Mouse (Mus musculus) cerebellum, adult 2 months (tissue): ENCODE data around the gene Klhl2. TPM values are rescaled to one million over a fixed set of nuclear protein-coding genes. Genes with fewer than 3 reads are reported as not detected.

Experiments used
- DNase-seq, 2 experiments: peaks; one replicate each; pipeline ENCODE4 v3.0.0; 2021
- H3K27ac ChIP-seq: fragments of 200-500 bp; 2 replicates; pipeline ENCODE4 v1.5.1; 2012; ENCODE audit warnings: low read length, control low read depth, inconsistent platforms; ENCODE audit not compliant: insufficient read depth
- H3K27me3 ChIP-seq: fragments of 200-500 bp; 2 replicates; pipeline ENCODE4 v1.6.1; 2012; ENCODE audit warnings: inconsistent platforms, mild to moderate bottlenecking, low read length, moderate library complexity; ENCODE audit not compliant: control insufficient read depth, insufficient read depth
- H3K4me1 ChIP-seq: fragments of 200-500 bp; 2 replicates; pipeline ENCODE4 v1.6.1; 2011; ENCODE audit warnings: low read length; ENCODE audit not compliant: control insufficient read depth, insufficient read depth
- H3K4me3 ChIP-seq: fragments of 200-500 bp; replicated peaks from 2 replicates; pipeline ENCODE3; 2011; ENCODE audit warnings: mild to moderate bottlenecking, low read depth, low read length, control low read depth; ENCODE audit not compliant: insufficient read depth
- CTCF ChIP-seq: fragments of 200-500 bp; IDR thresholded peaks from 2 replicates; pipeline ENCODE4 v1.5.1; 2011; ENCODE audit warnings: low read depth, mild to moderate bottlenecking, control low read depth, low read length, moderate library complexity, borderline replicate concordance; ENCODE audit not compliant: insufficient read depth
- POLR2A ChIP-seq: fragments of 200-500 bp; IDR thresholded peaks from 2 replicates; pipeline ENCODE4 v1.6.1; 2011; ENCODE audit warnings: low read length, control low read depth, borderline replicate concordance; ENCODE audit not compliant: insufficient read depth
- WGBS: fragments of 180-500 bp; shearing (Covaris S2); methylation state at CpG from one replicate; pipeline ENCODE4 v1.1.7; 2018; 5-methylcytosine and 5-hydroxymethylcytosine counted together
- polyA plus RNA-seq: library from polyadenylated mRNA; depleted of rRNA; stranded (reverse); fragments of >200 nt; gene quantifications from 2 replicates; pipeline ENCODE4 v1.2.3, GENCODE M21; 2012

Klhl2 gene
- polyA plus RNA-seq, 1 experiment = 73.5 TPM

GRCm38 (mm10) chr8:64841747-64842406 is 7.9 kb downstream of the Klhl2 start:
- DNase-seq = no peak
- Histone ChIP-seq H3K27ac (peak overlapping the region; percentile 5; the same call in 1 of the 2 replicates), H3K4me1 (peaks cover 3% of the 10 kb centered on the region; the same call in 1 of the 2 replicates), H3K27me3 (no peaks in the 10 kb centered on the region), H3K4me3 (no peak overlapping the region)
- 55% methylated on average over 13 of the region's 13 CpGs for WGBS
- TF ChIP-seq POLR2A (no peak), CTCF (no peak)

GRCm38 (mm10) chr8:64839628-64840027 is 10.2 kb downstream of the Klhl2 start:
- no peak for TF ChIP-seq POLR2A
- no peak for TF ChIP-seq CTCF

GRCm38 (mm10) chr8:64835475-64836122 is 14.2 kb downstream of the Klhl2 start:
- no peak for DNase-seq
- H3K27ac ChIP-seq = no peak overlapping the region
- H3K4me3 ChIP-seq = no peak overlapping the region
- 85% methylated on average over 6 of the region's 6 CpGs for WGBS
- TF ChIP-seq POLR2A = no peak
- TF ChIP-seq CTCF = no peak
- no peaks in the 10 kb centered on the region for H3K4me1 ChIP-seq
- H3K27me3 ChIP-seq = no peaks in the 10 kb centered on the region

More at GRCm38 (mm10) chr8:64839628-64840027, 10.2 kb downstream of the Klhl2 start:
- no peak overlapping the region for H3K4me3 ChIP-seq
- H3K4me1 ChIP-seq = 0 out of 2 replicates have a peak, but pooled peaks cover 3% of the 10 kb centered on the region
- no peaks in the 10 kb centered on the region for H3K27me3 ChIP-seq
- WGBS = 63% methylated on average over 6 of the region's 6 CpGs
- DNase-seq = no peak
- H3K27ac ChIP-seq = no peak overlapping the region; the same call in 1 of the 2 replicates

GRCm38 (mm10) chr8:64834071-64834877 is 15.5 kb downstream of the Klhl2 start:
- DNase-seq = no peak
- 60% methylated on average over 27 of the region's 27 CpGs for WGBS
- H3K4me3 ChIP-seq = no peak overlapping the region

GRCm38 (mm10) chr8:64832581-64833135 is 17.2 kb downstream of the Klhl2 start:
- Histone ChIP-seq H3K4me3 (no peak overlapping the region), H3K27me3 (no peaks in the 10 kb centered on the region), H3K27ac (no peak overlapping the region), H3K4me1 (no peaks in the 10 kb centered on the region)
- WGBS = 77% methylated on average over 13 of the region's 13 CpGs
- DNase-seq = no peak
- TF ChIP-seq POLR2A = no peak
- no peak for TF ChIP-seq CTCF

More at GRCm38 (mm10) chr8:64834071-64834877, 15.5 kb downstream of the Klhl2 start:
- H3K4me1 ChIP-seq = no peaks in the 10 kb centered on the region
- TF ChIP-seq POLR2A (no peak), CTCF (no peak)
- H3K27me3 ChIP-seq = no peaks in the 10 kb centered on the region
- no peak overlapping the region; the same call in 1 of the 2 replicates for H3K27ac ChIP-seq

GRCm38 (mm10) chr8:64831656-64832055 is 18.2 kb downstream of the Klhl2 start:
- Histone ChIP-seq H3K4me1 (no peaks in the 10 kb centered on the region), H3K4me3 (no peak overlapping the region), H3K27me3 (no peaks in the 10 kb centered on the region), H3K27ac (no peak overlapping the region)
- DNase-seq = no peak
- TF ChIP-seq CTCF (no peak), POLR2A (no peak)
- 87% methylated on average over 3 of the region's 3 CpGs for WGBS

GRCm38 (mm10) chr8:64829921-64830320 is 19.9 kb downstream of the Klhl2 start:
- WGBS = 95% methylated on average over 3 of the region's 3 CpGs
- no peaks in the 10 kb centered on the region for H3K27me3 ChIP-seq
- no peaks in the 10 kb centered on the region for H3K4me1 ChIP-seq
- H3K27ac ChIP-seq = no peak overlapping the region
- H3K4me3 ChIP-seq = no peak overlapping the region
- TF ChIP-seq POLR2A = no peak
- TF ChIP-seq CTCF = no peak
- no peak for DNase-seq
